Mouse (Mus musculus): Measurements from ENCODE around the gene Lemd2.

DNA sequence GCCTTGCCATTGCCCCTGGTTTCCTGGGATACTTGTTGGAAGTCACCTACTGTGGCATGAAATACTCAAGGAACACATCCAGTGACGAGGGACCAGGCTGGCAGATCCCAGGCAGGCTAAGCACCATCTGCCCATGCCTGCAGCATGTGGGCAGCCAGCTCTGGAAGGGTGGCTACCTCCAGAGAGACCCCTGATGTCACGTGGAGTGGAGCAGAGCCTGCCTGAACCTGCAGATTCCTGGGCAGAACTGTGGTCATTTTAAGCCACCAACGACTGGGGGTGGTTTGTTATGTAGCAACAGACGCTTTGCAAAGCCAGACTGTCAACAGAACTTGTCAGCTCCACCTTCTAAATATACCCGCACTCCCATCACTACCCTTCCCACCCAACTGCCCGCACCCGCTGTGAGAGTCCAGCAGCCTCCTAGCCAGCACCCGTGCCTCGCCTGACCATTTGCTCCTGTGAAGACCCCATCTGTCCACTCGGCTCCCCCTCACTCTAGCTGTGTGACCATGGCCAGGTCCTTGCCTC, 41.6 kb upstream of the Lemd2 start:
- TF ChIP-seq CTCF (IDR thresholded peaks at IDR 0.05; ENCODE audit: low read depth, low read length) (no peak), POLR2A (IDR thresholded peaks at IDR 0.05; ENCODE audit: extremely low read depth, insufficient read depth, low read length) (no peak)
